Mouse (Mus musculus): ENCODE measurements around the gene Nprl3. TPM values are rescaled to one million over a fixed set of nuclear protein-coding genes. Genes with fewer than 3 reads are reported as not detected.
"Not testable (repeated sequence)": the region's sequence is repeated elsewhere in the genome, so short reads cannot be mapped to it uniquely, and the experiment has no call there.

The Nprl3 gene
- polyA plus RNA-seq, 1 experiment from 2014 or later = 31.0 TPM

DNA sequence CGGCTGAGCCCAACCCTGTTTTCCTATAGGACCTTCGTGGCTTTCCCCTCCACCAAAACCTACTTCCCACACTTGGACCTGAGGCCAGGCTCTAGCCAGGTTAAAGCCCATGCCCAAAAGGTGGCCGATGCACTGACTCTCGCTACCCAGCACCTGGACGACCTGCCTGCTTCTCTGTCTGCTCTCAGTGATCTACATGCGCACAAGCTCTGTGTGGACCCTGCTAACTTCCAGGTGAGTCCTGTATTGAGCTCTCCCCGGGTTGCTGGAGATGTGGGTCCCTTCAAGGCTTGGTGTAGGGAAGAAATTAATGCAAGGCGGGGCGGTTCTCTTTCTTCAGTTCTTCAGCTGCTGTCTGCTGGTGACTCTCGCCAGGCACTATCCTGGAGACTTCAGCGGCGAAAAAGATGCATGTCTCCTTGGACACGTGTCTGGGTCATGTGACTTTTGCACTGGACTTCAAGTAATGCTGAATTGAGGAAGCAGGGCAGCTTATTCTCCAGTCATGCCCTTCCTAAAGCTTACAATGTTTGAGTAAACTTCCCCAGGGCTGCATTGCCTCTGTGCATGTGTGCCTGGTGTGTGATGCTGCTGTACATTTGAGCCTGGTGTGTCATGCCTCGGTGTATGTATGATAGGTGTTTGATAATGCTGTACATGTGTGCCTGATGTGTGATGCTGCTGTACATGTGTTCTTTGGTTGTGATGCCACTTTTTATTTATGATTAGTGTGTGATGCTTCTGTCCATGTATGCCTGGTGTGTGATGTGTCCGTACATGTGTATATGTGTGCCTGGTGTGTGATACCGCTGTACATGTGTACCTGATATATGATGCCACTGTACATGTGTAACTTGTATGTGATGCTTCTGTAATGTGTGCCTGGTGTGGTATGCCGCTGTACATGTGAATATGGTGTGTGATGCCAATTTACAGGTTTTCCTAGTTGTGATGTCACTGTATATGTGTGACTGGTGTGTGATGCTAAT, 33.1 kb upstream of the Nprl3 start:
- no peaks in the 10 kb centered on the region for H3K36me3 ChIP-seq (ENCODE audit: control insufficient read depth, insufficient read depth, low read length)
- ATAC-seq (replicated peaks; ENCODE audit: low FRiP score) (no peak), DNase-seq (ENCODE audit: low spot score) (no peak)
- H3K27ac ChIP-seq (ENCODE audit: low read depth, low read length) = no peak overlapping the region
- no peaks in the 10 kb centered on the region for H3K4me1 ChIP-seq (replicated peaks; ENCODE audit: control insufficient read depth, insufficient read depth, low read length)
- H3K4me2 ChIP-seq = peak overlapping the region; percentile 19
- H3K9me3 ChIP-seq (ENCODE audit: control insufficient read depth, low read length) = no peaks in the 10 kb centered on the region
- no peak overlapping the region for H3K9ac ChIP-seq (ENCODE audit: low read depth, low read length)
- peaks cover 7% of the 10 kb centered on the region for H3K27me3 ChIP-seq (replicated peaks; ENCODE audit: control insufficient read depth, insufficient read depth, low read length)
- 49% methylated on average over 14 of the region's 17 CpGs for WGBS
- no peak overlapping the region for H3K4me3 ChIP-seq (ENCODE audit: low read depth, low read length)

DNA sequence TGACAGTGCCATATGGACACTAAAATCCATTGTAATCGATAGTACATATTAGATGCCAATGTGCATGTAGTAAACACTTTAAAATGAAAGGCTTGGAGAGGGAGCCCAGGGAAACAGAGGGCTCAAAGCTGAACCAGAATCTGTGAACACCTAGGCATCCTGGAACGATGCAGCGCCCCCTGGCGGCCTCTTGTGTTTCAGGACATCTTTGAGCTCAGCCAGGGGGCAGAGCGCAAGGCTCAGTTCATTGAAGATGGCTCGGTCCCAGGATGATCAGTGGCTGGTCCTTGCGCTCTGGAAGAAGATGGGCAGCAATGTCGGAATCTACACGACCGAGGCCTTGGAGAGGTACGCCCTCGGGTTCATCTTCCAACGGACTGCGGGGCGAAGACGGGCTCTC, 32.4 kb upstream of the Nprl3 start, which contains the start of gene Hbq1a:
Gene Hbq1a, plus strand, starts transcription at position 205 of the 400 bp plus-strand sequence.
- H3K9me3 ChIP-seq (ENCODE audit: control insufficient read depth, low read length); DNase-seq (ENCODE audit: low spot score); ATAC-seq (replicated peaks; ENCODE audit: low FRiP score); H3K36me3 ChIP-seq (ENCODE audit: control insufficient read depth, insufficient read depth, low read length); H3K4me1 ChIP-seq (replicated peaks; ENCODE audit: control insufficient read depth, insufficient read depth, low read length); H3K9ac ChIP-seq (ENCODE audit: low read depth, low read length); H3K27me3 ChIP-seq (replicated peaks; ENCODE audit: control insufficient read depth, insufficient read depth, low read length); H3K4me3 ChIP-seq (ENCODE audit: low read depth, low read length): not testable (repeated sequence)
- H3K4me2 ChIP-seq = peak within 1 kb of the TSS; percentile 19
- peak within 1 kb of the TSS; percentile 13; the same call in 1 of the 2 replicates for H3K27ac ChIP-seq (ENCODE audit: low read depth, low read length)
- 7% methylated on average over 16 of the region's 16 CpGs for WGBS

DNA sequence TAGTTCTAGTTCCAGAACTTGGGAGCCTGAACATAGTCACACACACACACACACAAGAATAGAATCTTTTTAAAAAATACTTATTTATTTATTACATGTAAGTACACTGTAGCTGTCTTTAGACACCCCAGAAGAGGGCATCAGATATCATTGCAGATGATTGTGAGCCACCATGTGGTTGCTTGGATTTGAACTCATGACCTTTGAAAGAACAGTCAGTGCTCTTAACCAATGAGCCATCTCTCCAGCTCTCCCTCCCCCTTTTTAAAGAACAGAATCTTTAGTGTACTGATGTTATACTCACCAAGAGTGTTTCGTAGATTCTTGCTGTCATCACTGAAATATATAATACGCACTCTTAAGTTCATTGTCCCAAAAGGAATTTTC, 31.0 kb upstream of the Nprl3 start:
- no peak for ATAC-seq (replicated peaks; ENCODE audit: low FRiP score)
- H3K9ac ChIP-seq (ENCODE audit: low read depth, low read length) = no peak overlapping the region
- 97% methylated on average over 2 of the region's 2 CpGs for WGBS
- no peak for DNase-seq (ENCODE audit: low spot score)
- no peaks in the 10 kb centered on the region for H3K36me3 ChIP-seq (ENCODE audit: control insufficient read depth, insufficient read depth, low read length)
- peak overlapping the region; percentile 2; the same call in 1 of the 2 replicates for H3K27ac ChIP-seq (ENCODE audit: low read depth, low read length)
- H3K27me3 ChIP-seq (replicated peaks; ENCODE audit: control insufficient read depth, insufficient read depth, low read length) = peaks cover 7% of the 10 kb centered on the region
- no peak overlapping the region for H3K4me3 ChIP-seq (ENCODE audit: low read depth, low read length)
- H3K4me1 ChIP-seq (replicated peaks; ENCODE audit: control insufficient read depth, insufficient read depth, low read length) = peaks cover 7% of the 10 kb centered on the region
- peak overlapping the region; percentile 1 for H3K4me2 ChIP-seq
- H3K9me3 ChIP-seq (ENCODE audit: control insufficient read depth, low read length) = no peaks in the 10 kb centered on the region

DNA sequence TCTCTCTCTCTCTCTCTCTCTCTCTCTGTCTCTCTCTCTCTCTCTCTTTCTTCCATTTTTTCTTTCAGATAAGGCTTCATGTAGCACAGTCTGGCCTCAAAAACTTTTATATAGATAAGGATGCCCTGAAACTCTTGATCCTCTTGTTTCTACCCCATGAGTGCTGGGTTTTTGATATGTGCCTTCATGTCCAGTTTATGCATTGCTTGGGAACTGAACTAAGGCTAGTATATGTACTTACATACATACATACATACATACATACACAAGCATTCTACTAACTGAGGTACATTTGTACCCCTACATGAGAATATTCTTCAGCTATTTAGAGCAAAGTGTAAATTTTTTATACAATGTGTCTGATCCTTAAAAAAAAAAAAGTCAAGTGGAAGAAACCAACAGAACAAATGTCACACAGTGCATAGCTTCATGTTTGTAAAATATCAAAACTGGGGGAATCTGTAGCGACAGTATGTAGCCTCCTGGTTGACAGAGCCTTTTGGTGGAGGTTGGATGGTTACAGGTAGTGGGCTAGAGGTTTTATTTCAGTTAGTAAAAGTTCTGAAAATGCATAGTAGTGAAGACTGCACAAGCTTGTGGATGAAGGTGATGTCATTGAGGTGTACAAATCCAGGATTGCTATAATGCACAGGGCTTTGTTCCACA, 30.5 kb upstream of the Nprl3 start:
- peak overlapping the region; percentile 27 for H3K4me3 ChIP-seq (ENCODE audit: low read depth, low read length)
- H3K9me3 ChIP-seq (ENCODE audit: control insufficient read depth, low read length) = no peaks in the 10 kb centered on the region
- ATAC-seq (replicated peaks; ENCODE audit: low FRiP score) = peak; percentile 38
- peak overlapping the region; percentile 2 for H3K27ac ChIP-seq (ENCODE audit: low read depth, low read length)
- peaks cover 7% of the 10 kb centered on the region for H3K27me3 ChIP-seq (replicated peaks; ENCODE audit: control insufficient read depth, insufficient read depth, low read length)
- WGBS = 70% methylated on average over 1 of the region's 1 CpGs
- peaks cover 7% of the 10 kb centered on the region for H3K4me1 ChIP-seq (replicated peaks; ENCODE audit: control insufficient read depth, insufficient read depth, low read length)
- peak overlapping the region; percentile 1 for H3K4me2 ChIP-seq
- DNase-seq (ENCODE audit: low spot score) = no peak
- no peak overlapping the region for H3K9ac ChIP-seq (ENCODE audit: low read depth, low read length)
- H3K36me3 ChIP-seq (ENCODE audit: control insufficient read depth, insufficient read depth, low read length) = no peaks in the 10 kb centered on the region

DNA sequence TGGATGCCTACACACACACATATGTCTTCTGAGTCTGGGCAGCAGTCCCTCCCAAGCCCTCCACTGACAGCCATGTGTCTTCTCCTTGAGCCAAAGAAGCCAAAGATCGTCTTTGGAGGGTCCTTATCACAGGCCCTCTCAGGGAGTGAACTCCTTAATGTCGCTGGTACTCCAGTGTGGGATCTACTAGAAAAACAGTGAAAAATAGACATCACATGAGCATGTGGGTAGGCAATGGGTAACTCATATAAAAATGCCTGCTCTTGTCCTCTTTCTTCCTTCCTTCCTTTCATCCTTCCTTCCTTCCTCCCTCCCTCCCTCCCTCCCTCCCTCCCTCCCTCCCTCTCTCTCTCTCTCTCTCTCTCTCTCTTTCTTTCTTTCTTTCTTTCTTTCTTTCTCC, 29.9 kb upstream of the Nprl3 start:
- not testable (repeated sequence) for H3K9me3 ChIP-seq (ENCODE audit: control insufficient read depth, low read length); H3K36me3 ChIP-seq (ENCODE audit: control insufficient read depth, insufficient read depth, low read length); DNase-seq (ENCODE audit: low spot score); H3K27me3 ChIP-seq (replicated peaks; ENCODE audit: control insufficient read depth, insufficient read depth, low read length); ATAC-seq (replicated peaks; ENCODE audit: low FRiP score); H3K4me1 ChIP-seq (replicated peaks; ENCODE audit: control insufficient read depth, insufficient read depth, low read length)
- Histone ChIP-seq H3K4me3 (ENCODE audit: low read depth, low read length) (peak overlapping the region; percentile 45), H3K4me2 (peak overlapping the region; percentile 49), H3K27ac (ENCODE audit: low read depth, low read length) (peak overlapping the region; percentile 74), H3K9ac (ENCODE audit: low read depth, low read length) (peak overlapping the region; percentile 55)
- 19% methylated on average over 2 of the region's 2 CpGs for WGBS

DNA sequence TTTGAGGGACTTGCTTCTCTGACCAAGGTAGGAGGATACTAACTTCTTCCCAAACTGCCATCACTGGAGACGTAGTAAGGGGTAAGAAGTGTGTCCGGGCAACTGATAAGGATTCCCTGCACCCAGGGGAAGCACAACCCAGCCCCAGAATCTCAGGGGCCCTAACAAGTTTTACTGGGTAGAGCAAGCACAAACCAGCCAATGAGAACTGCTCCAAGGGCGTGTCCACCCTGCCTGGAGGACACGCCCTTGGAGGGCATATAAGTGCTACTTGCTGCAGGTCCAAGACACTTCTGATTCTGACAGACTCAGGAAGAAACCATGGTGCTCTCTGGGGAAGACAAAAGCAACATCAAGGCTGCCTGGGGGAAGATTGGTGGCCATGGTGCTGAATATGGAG, 28.7 kb upstream of the Nprl3 start, which contains the start of gene Hba-a2:
Gene Hba-a2, plus strand, starts transcription at position 287 of the 400 bp plus-strand sequence.
- H3K27me3 ChIP-seq (replicated peaks; ENCODE audit: control insufficient read depth, insufficient read depth, low read length); DNase-seq (ENCODE audit: low spot score); H3K36me3 ChIP-seq (ENCODE audit: control insufficient read depth, insufficient read depth, low read length); H3K4me1 ChIP-seq (replicated peaks; ENCODE audit: control insufficient read depth, insufficient read depth, low read length); H3K9me3 ChIP-seq (ENCODE audit: control insufficient read depth, low read length): not testable (repeated sequence)
- peak within 1 kb of the TSS; percentile 50 for H3K4me2 ChIP-seq
- peak; percentile 88 for ATAC-seq (replicated peaks; ENCODE audit: low FRiP score)
- peak within 1 kb of the TSS; percentile 81 for H3K27ac ChIP-seq (ENCODE audit: low read depth, low read length)
- no CpG with 5 or more reads among the region's 4 CpGs for WGBS
- H3K4me3 ChIP-seq (ENCODE audit: low read depth, low read length) = peak within 1 kb of the TSS; percentile 45
- H3K9ac ChIP-seq (ENCODE audit: low read depth, low read length) = peak within 1 kb of the TSS; percentile 55

DNA sequence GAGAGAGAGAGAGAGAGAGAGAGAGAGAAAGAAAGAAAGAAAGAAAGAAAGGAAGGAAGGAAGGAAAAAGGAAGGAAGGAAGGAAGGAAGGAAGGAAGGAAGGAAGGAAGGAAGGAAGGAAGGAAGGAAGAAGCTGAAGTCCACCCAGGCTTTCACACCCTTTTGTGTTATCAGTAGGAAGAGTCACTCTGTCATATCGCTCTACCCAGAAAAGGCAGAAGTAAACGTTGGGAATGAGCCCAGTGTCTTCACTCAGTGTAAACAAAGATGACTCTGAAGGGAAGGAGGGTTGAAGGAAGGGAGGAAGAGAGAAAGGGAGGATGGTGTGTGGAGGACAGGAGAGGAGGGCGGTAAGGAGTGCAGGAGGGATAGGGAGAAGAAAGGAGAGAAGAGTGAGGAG, 26.0 kb upstream of the Nprl3 start:
- not testable (repeated sequence) for H3K4me3 ChIP-seq (ENCODE audit: low read depth, low read length); DNase-seq (ENCODE audit: low spot score); H3K36me3 ChIP-seq (ENCODE audit: control insufficient read depth, insufficient read depth, low read length); H3K4me1 ChIP-seq (replicated peaks; ENCODE audit: control insufficient read depth, insufficient read depth, low read length); H3K9me3 ChIP-seq (ENCODE audit: control insufficient read depth, low read length); H3K27me3 ChIP-seq (replicated peaks; ENCODE audit: control insufficient read depth, insufficient read depth, low read length); ATAC-seq (replicated peaks; ENCODE audit: low FRiP score)
- Histone ChIP-seq H3K4me2 (peak overlapping the region; percentile 45), H3K27ac (ENCODE audit: low read depth, low read length) (peak overlapping the region; percentile 60), H3K9ac (ENCODE audit: low read depth, low read length) (peak overlapping the region; percentile 38; the same call in 1 of the 2 replicates)
- 43% methylated on average over 3 of the region's 3 CpGs for WGBS

DNA sequence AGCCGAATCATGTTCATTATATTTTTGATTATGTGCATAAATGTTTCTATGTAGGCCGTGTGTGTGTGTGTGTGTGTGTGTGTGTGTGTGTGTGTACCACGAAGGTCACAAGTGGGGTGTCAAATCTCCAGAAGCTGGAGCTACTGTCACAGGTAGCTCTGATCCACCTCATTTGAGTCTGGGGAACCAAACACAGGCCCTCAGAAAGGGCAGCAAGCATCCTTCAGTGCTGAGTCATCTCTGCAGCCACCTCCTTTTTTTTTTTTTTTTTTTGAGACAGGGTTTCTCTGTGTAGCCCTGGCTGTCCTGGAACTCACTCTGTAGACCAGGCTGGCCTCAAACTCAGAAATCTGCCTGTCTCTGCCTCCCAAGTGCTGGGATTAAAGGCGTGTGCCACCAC, 25.3 kb upstream of the Nprl3 start:
- Histone ChIP-seq H3K9ac (ENCODE audit: low read depth, low read length) (peak overlapping the region; percentile 42), H3K27ac (ENCODE audit: low read depth, low read length) (peak overlapping the region; percentile 67), H3K4me2 (peak overlapping the region; percentile 23; the same call in 1 of the 2 replicates)
- not testable (repeated sequence) for H3K36me3 ChIP-seq (ENCODE audit: control insufficient read depth, insufficient read depth, low read length); DNase-seq (ENCODE audit: low spot score); ATAC-seq (replicated peaks; ENCODE audit: low FRiP score); H3K4me1 ChIP-seq (replicated peaks; ENCODE audit: control insufficient read depth, insufficient read depth, low read length); H3K9me3 ChIP-seq (ENCODE audit: control insufficient read depth, low read length); H3K4me3 ChIP-seq (ENCODE audit: low read depth, low read length); H3K27me3 ChIP-seq (replicated peaks; ENCODE audit: control insufficient read depth, insufficient read depth, low read length)
- WGBS = 78% methylated on average over 4 of the region's 4 CpGs
